Mouse (Mus musculus) heart, postnatal 0 days (tissue): ENCODE measurements at regions not wholly inside any gene's neighbourhood (a gene's known extent, or its start where the extent isn't known, plus 50 kb on each side); places are given as distances from the start of the nearest gene placed in this dataset.
A peak's percentile ranks its signal among the peaks of the same experiment; 100 is the strongest.
"Not testable (repeated sequence)": the region's sequence is repeated elsewhere in the genome, so short reads cannot be mapped to it uniquely, and the experiment has no call there.

Experiments
- ATAC-seq: fragments of 200-750 bp; cut with Nextera tagmentation; 2 replicates; pipeline ENCODE4 v1.8.0; 2017; ENCODE audit warnings: low read depth, moderate number of reproducible peaks, moderate library complexity; ENCODE audit not compliant: insufficient read depth
- DNase-seq: peaks from one replicate; pipeline ENCODE4 v3.0.0-alpha.2; 2016; ENCODE audit warnings: low spot score
- H3K27ac ChIP-seq: fragments of 300-500 bp; sonication (generic); 2 replicates; pipeline ENCODE4 v1.5.1; 2014; ENCODE audit warnings: low read depth, mild to moderate bottlenecking
- H3K27me3 ChIP-seq: fragments of 300-500 bp; sonication (generic); 2 replicates; pipeline ENCODE4 v1.6.1; 2014; ENCODE audit warnings: low read length, mixed read lengths; ENCODE audit not compliant: control insufficient read depth, insufficient read depth
- H3K36me3 ChIP-seq: fragments of 300-500 bp; sonication (generic); replicated peaks from 2 replicates; pipeline ENCODE4 v1.6.1; 2014; ENCODE audit warnings: low read length, mixed read lengths; ENCODE audit not compliant: control insufficient read depth, insufficient read depth
- H3K4me1 ChIP-seq: fragments of 300-500 bp; sonication (generic); 2 replicates; pipeline ENCODE4 v1.6.1; 2014; ENCODE audit warnings: antibody characterized with exemption; ENCODE audit not compliant: control insufficient read depth, insufficient read depth
- H3K4me2 ChIP-seq: fragments of 300-500 bp; sonication (generic); 2 replicates; pipeline ENCODE4 v1.6.1; 2014; ENCODE audit warnings: low read depth, mild to moderate bottlenecking, low read length, moderate library complexity
- H3K4me3 ChIP-seq: fragments of 300-500 bp; sonication (generic); 2 replicates; pipeline ENCODE4 v1.5.1; 2014; ENCODE audit warnings: low read depth, low read length
- H3K9ac ChIP-seq: fragments of 300-500 bp; sonication (generic); replicated peaks from 2 replicates; pipeline ENCODE4 v1.6.1; 2014; ENCODE audit warnings: low read depth, low read length, mixed read lengths
- H3K9me3 ChIP-seq: fragments of 300-500 bp; sonication (generic); replicated peaks from 2 replicates; pipeline ENCODE4 v1.6.1; 2016; ENCODE audit warnings: low read length; ENCODE audit not compliant: control insufficient read depth
- CTCF ChIP-seq: IDR thresholded peaks from 2 replicates; pipeline ENCODE4 v1.5.1; 2016; ENCODE audit warnings: antibody characterized with exemption, control low read depth, low read depth
- EP300 ChIP-seq: IDR thresholded peaks from 2 replicates; pipeline ENCODE4 v1.6.1; 2016; ENCODE audit warnings: antibody characterized with exemption, low read depth
- WGBS: fragments of 180-500 bp; shearing (Covaris S2); extraction: QIAGEN DNeasy Blood & Tissue Kit; methylation state at CpG from one replicate; pipeline ENCODE4 v1.1.7; 2014; 5-methylcytosine and 5-hydroxymethylcytosine counted together

DNA sequence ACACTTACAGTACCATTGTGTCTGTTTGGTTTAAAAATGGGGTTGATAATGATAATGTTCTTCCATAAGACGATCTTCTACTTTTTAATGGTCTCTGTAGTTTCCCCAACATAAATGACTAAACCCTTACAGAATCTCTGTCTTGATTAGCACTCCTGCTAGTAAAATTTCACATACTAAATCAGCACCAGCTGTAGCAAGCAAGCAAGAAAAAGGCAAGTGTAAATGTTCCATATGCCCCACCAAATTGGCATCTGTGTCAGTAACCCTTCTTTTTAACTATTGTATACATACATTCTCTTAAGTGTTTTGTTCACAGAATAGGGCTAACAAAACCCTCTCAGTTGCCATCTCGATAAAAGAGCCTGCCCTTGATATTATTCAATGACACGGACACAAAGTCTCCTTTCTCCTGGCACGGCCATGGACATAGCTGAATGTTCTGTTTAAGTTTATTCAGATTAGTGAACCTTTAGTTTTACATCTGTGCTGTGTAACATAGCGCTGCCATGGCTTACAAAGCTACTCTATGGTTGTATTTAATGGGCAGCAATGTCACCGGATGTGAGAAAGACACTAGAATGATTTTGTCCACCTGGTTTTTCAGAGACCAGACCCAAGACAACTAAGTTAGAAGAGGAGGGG lies 414.3 kb downstream of the Gtdc1 start:
- Histone ChIP-seq H3K9me3 (no peaks in the 10 kb centered on the region), H3K4me3 (no peak overlapping the region), H3K9ac (no peak overlapping the region), H3K4me2 (no peak overlapping the region), H3K4me1 (peaks cover 4% of the 10 kb centered on the region; the same call in 1 of the 2 replicates), H3K27ac (no peak overlapping the region), H3K27me3 (no peaks in the 10 kb centered on the region), H3K36me3 (no peaks in the 10 kb centered on the region)
- DNase-seq (no peak), ATAC-seq (no peak)
- WGBS = 78% methylated on average over 6 of the region's 6 CpGs
- no peak for TF ChIP-seq CTCF
- no peak for TF ChIP-seq EP300

DNA sequence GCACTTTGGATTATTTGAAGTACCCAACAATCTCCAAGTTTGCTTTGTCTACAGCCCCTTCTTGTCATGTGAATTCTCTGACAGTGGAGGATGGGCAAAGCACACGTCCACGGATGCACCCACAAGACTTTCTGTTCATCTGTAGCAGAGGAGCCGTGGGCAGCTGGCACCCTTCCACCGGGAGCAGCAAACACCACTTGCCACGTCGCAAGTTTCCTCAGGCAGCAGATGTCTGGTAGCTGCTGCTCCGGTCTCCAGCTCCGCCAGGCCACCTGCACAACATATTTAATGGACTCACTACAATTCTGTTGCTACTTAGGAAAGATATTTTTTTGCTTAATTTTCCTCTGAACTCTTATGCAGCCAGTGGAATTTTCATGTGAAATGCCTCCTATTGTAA lies 415.1 kb downstream of the Gtdc1 start:
- H3K36me3 ChIP-seq = no peaks in the 10 kb centered on the region
- no peaks in the 10 kb centered on the region for H3K9me3 ChIP-seq
- H3K9ac ChIP-seq = no peak overlapping the region
- no peak for DNase-seq
- no peak for TF ChIP-seq EP300
- no peak for TF ChIP-seq CTCF
- 44% methylated on average over 8 of the region's 8 CpGs for WGBS
- H3K4me2 ChIP-seq = no peak overlapping the region
- H3K4me1 ChIP-seq = no peaks in the 10 kb centered on the region
- no peak overlapping the region for H3K27ac ChIP-seq
- no peak for ATAC-seq
- H3K4me3 ChIP-seq = no peak overlapping the region
- H3K27me3 ChIP-seq = no peaks in the 10 kb centered on the region

DNA sequence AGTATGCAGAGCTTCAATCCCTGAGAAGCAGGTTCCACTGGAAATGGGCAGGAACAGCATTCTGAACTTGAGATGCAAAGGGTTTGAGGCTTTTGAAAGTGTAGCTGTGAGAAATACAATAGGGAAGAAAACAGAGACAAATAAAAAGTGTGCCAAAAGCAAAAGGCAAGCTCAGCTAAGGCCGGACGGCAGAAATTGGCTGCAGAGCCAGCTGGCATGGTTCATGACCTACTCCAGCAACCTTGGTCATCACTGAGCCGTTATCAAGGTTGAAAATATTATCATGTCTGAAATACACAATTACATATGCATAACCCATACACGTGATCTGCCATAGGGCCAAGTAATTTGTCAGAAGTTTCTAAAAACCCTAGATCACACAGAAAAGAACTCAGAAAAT lies 418.4 kb downstream of the Gtdc1 start:
- WGBS = 57% methylated on average over 4 of the region's 4 CpGs
- H3K4me3 ChIP-seq = no peak overlapping the region
- no peaks in the 10 kb centered on the region for H3K36me3 ChIP-seq
- H3K9ac ChIP-seq = no peak overlapping the region
- no peaks in the 10 kb centered on the region for H3K27me3 ChIP-seq
- H3K27ac ChIP-seq = no peak overlapping the region
- TF ChIP-seq CTCF (no peak), EP300 (no peak)
- no peak overlapping the region for H3K4me2 ChIP-seq
- H3K9me3 ChIP-seq = no peaks in the 10 kb centered on the region
- DNase-seq (no peak), ATAC-seq (no peak)
- no peaks in the 10 kb centered on the region for H3K4me1 ChIP-seq

DNA sequence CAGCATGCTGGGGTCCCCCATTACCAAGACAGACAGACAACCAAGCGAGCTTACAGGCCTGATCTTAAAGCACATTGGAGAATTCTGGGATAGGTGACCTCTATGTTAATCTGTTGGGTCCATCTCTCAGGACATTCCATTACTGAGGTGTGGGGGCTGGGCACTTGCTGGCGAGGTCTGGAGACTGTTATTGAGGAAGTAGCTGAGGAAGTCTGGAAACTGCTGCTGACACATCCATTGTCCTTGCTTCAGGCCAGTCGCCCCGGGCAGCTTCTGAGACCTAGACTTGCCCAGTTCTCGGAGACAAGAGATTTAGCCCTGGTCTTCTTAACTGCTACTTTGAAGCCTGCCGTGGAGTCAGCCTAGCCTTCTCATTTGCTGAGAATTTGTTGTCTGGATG lies 423.2 kb downstream of the Gtdc1 start:
- DNase-seq = no peak

DNA sequence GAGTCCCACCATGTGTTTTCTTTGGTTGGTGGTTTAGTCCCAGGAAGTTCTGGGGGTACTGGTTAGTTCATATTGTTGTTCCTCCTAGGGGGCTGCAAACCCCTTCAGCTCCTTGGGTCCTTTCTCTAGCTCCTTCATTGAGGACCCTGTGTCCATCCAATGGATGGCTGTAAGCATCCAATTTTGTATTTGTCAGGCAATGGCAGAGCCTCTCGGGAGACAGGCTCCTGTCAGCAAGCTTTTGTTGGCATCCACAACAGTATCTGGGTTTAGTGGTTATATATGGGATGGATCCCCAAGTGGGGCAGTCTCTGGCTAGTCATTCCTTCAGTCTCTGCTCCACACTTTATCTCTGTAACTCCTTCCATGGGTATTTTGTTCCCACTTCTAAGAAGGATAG lies 436.7 kb downstream of the Gtdc1 start:
- not testable (repeated sequence) for DNase-seq, H3K9ac ChIP-seq, H3K9me3 ChIP-seq, H3K4me1 ChIP-seq, H3K27ac ChIP-seq, ATAC-seq, H3K27me3 ChIP-seq, H3K4me2 ChIP-seq, H3K36me3 ChIP-seq, H3K4me3 ChIP-seq
- 82% methylated on average over 1 of the region's 1 CpGs for WGBS

More for the DNA sequence above, 423.2 kb downstream of the Gtdc1 start:
- TF ChIP-seq EP300 (no peak), CTCF (no peak)
- no peaks in the 10 kb centered on the region for H3K4me1 ChIP-seq
- H3K4me3 ChIP-seq = no peak overlapping the region
- WGBS = 58% methylated on average over 6 of the region's 6 CpGs
- no peak overlapping the region for H3K27ac ChIP-seq
- no peak overlapping the region for H3K4me2 ChIP-seq
- H3K9me3 ChIP-seq = no peaks in the 10 kb centered on the region
- no peak overlapping the region for H3K9ac ChIP-seq
- peak; percentile 57 for ATAC-seq
- H3K36me3 ChIP-seq = no peaks in the 10 kb centered on the region
- H3K27me3 ChIP-seq = no peaks in the 10 kb centered on the region

DNA sequence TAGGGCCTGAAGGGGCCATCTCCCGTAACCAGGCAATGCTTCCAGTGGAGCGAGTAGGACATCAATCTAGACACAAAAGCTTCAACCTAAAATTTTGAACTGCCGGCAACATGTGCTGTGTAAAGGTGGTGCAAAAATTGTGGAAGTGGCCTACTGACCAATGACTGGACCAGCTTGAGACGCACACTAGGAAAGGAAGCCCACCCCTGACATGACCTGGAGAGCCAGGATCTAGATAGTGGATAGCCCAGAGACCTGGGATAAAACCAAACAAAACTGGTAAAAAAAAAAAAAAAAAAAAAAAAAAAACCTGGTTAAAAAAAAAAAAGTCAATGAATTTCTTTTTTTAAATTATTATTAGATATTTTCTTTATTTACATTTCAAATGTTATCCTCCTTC lies 437.2 kb downstream of the Gtdc1 start:
- DNase-seq (no peak), ATAC-seq (no peak)
- H3K27me3 ChIP-seq = no peaks in the 10 kb centered on the region
- no peaks in the 10 kb centered on the region for H3K36me3 ChIP-seq
- H3K4me1 ChIP-seq = no peaks in the 10 kb centered on the region
- H3K27ac ChIP-seq = no peak overlapping the region
- H3K9ac ChIP-seq = no peak overlapping the region
- WGBS = 86% methylated on average over 4 of the region's 4 CpGs
- no peak for TF ChIP-seq EP300
- TF ChIP-seq CTCF = no peak
- H3K4me2 ChIP-seq = no peak overlapping the region
- no peak overlapping the region for H3K4me3 ChIP-seq
- H3K9me3 ChIP-seq = 0 out of 2 replicates have a peak, but pooled peaks cover under 1% of the 10 kb centered on the region
